Mouse (Mus musculus) CD4-positive, CD25-positive, alpha-beta regulatory T cell, adult 2 months (primary cell): ENCODE measurements around the gene Asb18.

Experiments used
- DNase-seq: peaks from one replicate; pipeline ENCODE4 v3.0.0-alpha.2; 2012; ENCODE audit warnings: low read depth, low spot score

The Asb18 gene

DNA sequence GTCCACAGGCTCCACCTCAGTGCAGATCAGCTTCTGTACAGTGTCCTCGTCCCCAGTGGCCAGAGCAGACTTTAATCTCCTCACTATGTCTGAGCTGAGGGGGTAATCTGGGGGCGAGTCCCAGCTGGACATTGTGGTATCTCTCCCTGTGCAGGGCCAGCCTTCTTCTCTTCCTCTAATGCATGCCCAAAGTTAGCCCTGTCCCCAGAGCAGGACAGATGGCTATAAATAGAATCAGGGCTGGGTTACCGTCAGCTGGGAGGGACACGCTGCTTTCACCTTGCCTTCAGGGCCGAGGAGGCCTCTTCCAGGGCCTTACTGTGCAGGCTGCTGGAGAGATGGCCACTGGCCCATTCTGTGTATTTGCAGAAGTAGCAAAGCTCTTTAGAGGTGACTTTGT is at the start of gene Asb18:
Asb18 (minus strand) TSS at position 221 of the 400 bp plus-strand sequence.
- no peak for DNase-seq

DNA sequence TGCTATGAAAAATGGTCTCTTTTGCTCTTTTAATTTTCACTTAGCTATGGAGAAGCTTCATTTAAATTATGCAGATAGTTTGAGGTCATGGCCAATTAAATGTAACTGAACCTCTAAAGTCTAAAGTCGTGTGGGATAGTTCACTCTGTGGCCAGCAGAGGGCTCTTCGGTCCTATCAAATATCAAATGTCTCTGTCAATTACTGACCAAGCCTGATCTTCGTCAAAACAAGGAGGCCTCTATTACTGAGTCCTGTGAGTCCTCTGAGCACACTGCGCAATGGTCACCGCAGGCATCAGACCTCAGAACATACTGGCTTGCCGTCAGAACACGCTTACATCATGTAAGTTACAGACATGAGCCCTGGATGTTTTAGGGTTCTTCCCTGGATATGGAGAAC is 46.1 kb upstream of the Asb18 start:
- DNase-seq = peak; percentile 6

DNA sequence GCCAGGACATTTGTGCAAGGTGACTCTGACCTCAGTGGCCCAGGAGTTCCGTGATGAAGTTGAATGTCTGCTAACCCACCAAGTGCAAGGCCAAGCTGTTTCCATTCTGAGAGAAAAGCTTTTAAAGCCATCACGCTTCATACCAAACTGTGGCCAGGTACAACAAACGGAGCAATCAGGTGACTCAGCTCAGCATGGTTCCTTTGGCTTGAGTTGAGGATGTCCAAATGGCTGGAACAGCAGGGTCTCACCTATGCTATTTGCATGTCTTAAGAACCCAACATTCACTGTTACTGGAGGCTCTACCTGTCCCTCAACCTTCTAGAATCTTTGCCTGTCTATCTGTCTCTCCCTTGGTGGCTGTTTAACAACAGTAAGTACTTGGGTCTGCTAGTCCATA is 45.6 kb upstream of the Asb18 start:
- DNase-seq = no peak

DNA sequence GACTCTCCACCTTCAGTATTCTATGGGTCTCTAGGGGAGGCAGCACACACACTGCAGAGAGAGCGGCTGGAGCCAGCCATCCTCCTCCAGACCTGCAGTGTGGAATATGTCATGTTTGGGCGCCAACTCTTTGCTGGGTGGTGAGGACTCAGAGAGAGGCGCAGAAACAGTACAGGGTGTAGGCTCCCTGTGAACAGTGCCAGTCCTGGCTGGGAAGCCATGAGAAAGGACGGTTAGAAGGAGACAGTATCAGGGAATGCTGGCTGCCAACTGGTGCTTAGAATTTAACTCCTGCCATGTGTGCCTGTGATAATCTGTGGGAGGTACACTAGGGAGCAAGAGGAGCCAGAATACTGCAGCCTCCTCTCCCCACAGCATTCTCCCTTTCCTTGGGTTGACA is 40.5 kb upstream of the Asb18 start:
- DNase-seq = no peak

DNA sequence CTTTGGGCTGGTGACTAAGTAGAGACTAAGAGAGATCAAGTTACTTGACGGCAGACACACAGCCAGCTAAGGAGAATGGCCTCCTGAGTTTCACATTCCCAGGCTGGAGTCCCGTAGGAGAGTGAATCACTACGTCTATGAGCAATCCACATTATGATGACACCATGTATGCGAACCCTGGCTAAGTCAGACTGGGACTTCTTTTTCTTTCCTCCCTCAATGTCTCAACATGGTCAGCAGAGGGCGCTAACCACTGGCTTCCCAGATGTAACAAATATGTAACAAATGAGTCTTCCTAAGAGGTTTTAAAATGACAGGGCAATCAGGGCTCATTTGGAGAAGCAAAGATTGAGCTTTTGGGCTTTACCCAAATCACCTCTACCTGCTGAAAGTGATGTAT is 36.9 kb upstream of the Asb18 start:
- peak; percentile 31 for DNase-seq

DNA sequence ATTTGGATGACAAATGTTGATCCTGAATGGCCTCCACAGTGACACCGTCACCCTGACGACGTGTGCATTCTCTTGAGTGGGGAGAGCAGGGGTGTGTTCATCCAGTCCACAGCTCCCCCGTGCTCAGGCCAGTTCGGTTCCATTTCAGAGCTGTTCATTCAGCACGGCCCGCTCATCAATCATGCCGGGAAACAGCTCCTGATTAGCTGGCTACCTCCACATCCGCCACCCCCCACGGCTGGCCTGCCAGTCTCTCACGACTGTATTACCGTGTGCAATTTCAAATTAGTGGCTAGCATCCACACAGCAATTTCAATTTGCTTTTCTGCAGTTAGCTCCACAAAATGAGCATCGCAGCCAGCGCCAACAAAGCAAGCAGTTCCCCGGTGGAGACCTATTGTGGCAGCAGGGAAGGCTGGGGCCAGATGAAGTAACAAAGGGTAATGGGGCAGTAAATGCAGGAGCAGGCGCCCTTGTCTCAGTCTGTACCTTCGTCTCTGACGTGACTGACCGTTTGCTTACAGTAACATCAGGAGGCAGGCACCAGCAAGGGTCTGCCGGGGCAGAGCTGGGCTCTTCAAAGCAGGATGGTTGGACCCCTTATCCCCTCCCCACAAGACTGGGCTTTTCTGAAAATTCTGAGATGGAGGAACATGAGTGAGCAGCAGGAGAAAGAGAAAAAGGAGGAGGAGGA is 35.7 kb upstream of the Asb18 start:
- no peak for DNase-seq

DNA sequence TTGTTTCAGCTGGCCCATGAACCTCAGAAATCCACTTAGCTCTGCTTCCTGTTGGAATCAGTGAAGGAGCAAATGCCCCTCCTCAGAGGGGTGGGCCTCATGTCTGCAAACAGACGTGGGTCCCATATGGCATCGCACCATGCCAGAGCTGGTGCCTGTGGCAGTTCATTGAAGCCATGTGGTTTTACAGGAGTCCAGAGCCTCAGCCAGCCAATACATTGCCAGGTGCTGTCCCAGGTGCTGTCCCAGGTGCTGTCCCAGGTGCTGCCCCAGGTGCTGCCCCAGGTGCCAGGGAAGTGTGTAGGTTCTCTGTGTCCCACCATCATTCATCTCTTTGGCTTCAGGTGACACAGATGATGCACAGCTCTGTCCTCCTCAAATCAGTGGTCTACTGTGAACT is 13.8 kb upstream of the Asb18 start:
- no peak for DNase-seq

DNA sequence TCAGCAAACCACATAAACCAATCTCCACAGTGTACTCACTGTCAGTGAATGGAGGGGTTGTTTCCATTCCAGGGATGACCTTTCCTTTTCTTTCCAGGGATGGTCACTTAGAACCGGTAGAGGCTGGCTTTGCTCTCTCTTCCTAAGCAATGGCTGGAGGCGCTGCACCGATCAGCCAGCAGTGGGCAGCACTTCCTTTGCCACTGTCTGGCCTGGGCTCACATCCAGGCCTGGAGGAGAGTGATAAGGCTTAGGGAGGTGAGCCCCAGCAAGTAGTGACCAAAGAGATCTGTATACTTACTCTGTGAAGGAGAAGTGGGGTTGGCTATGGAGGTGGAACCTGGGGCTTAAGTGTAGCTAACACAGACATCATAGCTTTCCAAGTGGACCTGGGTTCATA is 12.5 kb upstream of the Asb18 start:
- no peak for DNase-seq

DNA sequence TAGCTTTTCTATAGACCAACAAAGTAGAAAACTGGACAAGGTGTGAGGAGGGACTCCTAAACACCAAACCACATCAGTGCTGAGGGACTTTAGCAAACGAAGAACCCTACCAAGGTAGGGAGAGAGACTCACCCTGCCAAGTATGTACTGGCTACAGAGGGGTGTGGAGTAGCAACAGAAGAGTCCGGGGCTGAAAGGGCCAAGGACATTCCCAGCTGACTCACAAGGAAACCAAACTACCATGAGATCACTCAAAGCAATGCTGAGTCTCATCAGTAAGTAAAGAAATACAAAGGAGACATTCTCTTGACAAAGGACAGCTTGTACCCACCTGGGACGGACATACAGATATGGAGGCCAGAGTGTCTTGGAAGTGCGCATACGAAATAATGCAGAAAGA is 5.9 kb upstream of the Asb18 start:
- no peak for DNase-seq

DNA sequence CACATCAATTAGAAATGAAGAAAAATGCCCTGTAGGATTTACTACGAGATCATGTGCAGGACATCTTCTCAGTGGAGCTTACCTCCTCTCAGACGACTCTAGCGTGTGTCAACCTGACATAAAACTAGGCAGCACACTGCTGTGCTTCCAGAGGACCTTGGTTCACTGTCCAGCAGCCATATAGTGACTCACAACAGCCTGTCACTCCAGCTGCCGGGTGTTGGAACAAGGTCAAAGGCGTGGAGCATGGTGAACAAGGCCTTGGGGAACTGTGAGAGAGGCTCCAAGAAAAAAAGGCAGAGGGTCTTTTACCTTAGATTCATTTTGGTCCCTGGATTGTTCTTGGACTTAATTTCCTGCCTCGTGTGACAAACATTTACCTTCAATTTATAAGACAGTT is 3.6 kb upstream of the Asb18 start:
- no peak for DNase-seq

DNA sequence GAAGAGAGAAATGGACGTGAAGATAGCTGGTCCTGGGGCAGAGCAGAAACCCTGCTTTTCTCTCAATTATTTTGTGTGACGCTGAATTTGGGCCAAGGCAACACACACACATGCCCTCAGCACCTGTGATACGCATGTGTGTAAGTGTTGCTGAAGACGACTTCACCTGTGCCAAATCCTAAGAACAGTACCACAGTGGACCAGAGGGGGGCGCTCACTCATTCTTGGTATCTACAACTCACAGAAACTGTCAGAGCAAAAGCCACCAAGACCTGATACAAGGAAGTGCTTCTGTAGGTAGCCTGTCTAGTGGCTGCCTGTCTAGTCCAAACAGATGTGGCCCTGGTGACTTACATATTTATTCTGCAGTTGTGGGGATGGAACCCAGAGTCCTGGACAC is 1.2 kb downstream of the Asb18 start:
- no peak for DNase-seq

DNA sequence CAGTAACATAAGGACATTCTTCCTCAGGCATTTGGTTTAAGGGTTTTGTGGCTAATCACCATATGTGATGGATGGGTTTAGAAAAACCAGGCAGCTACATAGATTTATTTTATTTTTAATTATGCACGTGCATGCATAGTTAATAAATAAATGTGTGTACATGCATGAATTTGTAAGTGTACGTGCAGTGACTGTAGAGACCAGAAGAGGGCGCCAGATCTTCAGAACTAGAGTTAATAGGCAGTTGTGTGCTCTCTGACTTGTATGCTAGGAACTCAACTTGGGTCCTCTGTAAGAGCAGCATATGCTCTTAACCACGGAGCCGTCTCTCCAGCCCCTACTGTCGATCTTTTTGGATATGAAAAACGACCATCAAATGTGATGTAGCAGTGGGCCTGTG is 1.6 kb downstream of the Asb18 start:
- DNase-seq = peak; percentile 5

DNA sequence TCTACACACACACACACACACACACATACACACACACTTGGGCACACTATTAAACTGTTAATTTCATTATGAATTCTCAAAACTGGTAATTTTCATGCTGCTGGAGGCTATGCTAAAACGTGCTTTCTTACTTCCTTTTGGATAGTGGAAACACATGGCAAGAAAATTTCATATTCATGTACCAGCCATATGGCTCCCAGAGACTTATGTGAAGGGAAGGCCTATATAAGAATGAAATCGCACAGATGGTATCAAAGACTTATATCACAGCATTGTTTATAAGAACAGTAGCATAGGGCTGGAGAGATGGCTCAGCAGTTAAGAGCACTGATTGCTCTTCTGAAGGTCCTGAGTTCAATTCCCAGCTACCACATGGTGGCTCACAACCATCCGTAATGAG is 2.3 kb downstream of the Asb18 start:
- DNase-seq = no peak

DNA sequence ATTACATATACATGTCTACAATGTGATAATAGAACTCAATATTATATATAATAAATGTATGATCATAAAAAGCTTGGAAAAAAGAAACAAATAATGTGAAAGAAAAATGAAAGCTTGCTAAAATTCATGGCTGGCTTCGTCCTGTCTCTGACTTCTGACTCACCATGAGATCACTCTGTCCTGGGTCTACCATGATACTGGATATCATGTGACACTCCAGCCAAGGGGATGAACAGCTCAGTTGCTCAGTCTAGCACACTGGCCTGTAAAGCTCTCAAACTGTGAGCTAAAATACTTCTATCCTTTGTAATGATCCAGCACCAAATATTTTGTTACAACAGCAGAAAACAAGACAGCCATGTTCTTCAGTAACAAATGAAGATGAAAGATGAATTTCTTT is 4.4 kb downstream of the Asb18 start:
- no peak for DNase-seq

DNA sequence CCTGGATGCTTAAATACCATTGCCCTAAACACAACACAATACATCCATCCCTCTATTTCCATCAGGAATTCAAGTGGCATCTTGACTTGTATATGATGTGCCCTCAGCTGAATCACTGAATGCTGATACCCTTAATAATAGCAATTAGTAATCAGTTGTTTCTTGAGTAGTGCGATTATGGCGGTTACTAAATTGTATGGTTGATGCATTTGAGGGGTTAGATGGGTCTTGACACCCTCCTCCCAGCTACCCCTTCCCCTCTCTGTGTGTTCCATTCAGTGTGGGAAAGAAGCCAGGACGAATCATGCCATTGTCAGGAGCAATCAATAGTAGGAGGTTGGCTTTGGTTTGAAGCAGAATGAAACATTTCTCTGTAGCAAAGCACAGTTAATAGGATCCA is 5.3 kb downstream of the Asb18 start:
- DNase-seq = no peak

DNA sequence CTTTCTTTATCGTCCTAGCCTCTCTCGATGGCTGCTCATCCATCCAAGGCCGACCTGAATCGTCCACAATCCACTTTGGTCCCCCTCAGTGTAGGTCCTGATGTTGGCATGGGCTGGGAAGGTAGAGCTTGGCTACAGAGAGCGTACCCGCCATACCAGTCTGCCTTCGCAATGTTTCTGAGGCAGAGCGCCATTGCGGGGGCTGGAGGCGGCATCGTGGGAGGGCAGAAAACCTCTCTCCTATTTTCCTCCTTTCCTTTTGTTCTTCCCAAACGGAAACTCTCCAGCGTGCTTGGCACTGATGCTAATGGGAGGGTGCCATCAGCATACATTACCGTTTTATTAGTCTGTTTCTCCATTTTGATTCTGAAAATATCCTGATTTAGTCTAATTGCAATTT is 7.8 kb downstream of the Asb18 start:
- DNase-seq = no peak

DNA sequence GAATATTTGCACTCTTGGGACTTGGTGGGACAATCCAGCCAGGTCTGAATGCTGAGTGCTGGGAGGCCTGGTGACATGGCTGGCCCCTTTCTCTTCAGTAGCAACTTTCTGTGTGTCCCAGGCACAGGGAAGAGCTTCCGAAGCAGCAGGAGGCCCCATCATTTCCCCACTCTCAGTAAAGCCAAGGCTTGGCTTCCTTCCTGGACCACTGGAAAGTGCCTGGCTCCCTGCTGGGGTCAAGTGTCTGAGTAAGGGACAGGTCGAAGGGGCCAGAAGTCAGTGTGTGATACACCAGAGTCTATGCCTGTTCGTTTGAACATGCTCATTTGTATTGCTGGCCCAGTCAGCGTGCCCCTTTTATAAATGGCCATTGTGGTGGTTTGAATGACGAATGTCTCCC is 13.5 kb downstream of the Asb18 start:
- DNase-seq = no peak

DNA sequence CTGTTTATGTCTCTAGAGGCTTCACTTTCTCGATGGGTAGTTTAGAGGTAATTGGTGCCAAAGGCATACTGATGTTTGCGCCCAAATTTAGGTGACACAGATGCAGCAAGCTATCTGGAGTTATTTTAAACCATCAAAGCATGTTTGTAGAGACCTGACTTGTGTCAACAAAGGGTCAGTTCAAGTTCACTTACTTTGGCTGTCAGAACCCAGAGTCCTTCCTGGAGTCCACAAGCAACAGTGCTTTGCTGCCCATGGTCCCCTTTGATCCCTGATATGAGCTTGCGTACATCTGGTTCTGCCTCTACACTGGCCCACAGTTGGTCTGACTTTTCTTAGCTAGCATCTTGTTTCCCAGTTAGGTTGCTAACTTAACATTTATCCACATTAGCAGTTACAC is 14.6 kb downstream of the Asb18 start:
- no peak for DNase-seq

DNA sequence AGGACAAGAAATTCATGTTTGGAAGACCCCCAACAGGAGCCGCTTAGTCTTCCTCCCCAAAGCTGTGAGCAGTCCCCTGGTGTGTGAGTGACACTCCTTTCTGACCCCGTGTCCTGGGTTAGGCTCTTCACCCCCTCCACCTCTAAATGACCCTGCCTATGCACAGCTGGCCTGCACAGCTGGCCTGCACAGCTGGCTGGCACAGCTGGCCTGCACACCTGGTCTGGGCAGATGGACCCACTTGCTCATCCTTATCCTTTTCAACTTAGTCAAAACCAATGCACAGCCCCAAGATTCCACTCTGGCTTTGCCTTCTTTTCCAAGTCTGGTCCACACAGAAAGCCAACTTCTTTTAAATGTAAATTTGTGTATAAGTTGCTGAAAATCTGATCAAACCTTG is 15.8 kb downstream of the Asb18 start:
- no peak for DNase-seq

DNA sequence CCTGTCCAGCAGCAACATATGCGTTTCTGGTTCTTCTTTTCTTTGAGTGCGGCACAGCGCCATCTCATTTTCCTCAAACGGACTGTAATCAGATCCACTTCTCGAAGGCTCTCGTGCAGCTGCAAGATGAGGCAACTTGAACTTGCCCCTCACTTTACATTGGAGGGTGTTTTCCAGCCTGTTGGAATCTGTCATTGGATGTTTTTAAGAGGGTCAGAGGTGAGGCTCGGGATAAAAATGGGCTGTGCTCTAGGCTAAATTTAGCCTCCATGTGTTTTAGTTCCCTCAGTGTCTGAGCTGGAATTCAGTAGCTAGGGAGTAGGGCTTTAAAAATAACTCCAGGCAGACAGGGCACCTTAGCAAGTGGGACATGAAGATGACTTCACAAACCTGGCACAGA is 16.4 kb downstream of the Asb18 start:
- DNase-seq = no peak

DNA sequence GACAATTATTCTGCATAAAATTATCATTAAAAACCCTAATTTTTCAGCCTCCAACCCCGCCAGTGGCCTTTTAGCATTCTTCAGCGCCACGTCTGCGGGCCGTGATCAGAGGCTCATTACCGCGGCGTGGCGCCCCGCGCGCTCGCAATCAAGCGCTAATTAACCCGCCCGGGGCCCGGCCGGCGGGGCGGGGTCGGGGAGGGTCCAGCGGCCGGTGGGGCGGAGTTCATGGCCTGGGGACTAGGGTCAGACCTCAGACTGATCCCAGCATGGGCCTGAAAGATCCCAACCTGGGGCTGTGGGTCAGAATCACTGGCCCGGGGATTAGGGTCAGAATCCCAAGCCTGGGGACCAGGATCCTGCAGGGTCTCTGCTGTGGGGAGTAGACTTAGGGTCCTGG is 22.2 kb downstream of the Asb18 start:
- DNase-seq = no peak

DNA sequence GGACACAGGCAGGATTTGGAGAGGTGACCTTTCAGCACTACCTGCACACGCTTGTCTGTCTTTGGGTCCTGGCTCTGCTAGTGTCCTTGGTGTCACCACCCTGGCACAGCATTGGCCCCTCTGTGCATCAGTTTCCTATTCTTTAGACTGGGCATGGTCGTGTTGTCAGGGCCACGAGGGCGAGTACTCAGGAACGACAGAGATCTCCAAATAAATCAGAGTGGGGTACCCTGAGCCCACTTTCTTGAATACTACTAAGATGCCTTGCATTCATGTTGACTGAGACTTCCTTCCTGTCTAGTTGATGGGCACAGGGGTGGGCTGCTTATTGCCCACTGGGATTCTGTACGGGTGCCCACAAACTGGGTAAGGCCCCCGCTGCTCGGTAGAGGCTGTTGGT is 37.2 kb downstream of the Asb18 start:
- DNase-seq = no peak

DNA sequence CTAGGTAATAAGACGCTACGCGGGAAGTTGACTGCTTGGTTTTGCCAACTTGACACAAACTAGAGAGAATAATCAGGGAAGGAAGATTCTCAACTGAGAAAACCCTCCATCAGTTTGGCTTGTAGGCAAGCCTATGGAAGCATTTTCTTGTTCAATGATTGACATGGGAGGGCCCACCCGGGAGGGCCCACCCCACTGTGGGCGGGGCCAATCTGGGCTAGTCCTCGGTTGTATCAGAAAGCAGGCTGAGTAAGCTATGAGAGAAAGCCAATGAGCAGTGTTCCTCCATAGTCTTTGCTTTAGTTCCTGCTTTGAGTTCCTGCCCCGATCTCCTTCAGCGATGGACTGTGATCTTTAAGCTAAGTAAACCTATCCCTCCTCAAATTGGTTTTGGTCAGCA is 38.1 kb downstream of the Asb18 start:
- no peak for DNase-seq

DNA sequence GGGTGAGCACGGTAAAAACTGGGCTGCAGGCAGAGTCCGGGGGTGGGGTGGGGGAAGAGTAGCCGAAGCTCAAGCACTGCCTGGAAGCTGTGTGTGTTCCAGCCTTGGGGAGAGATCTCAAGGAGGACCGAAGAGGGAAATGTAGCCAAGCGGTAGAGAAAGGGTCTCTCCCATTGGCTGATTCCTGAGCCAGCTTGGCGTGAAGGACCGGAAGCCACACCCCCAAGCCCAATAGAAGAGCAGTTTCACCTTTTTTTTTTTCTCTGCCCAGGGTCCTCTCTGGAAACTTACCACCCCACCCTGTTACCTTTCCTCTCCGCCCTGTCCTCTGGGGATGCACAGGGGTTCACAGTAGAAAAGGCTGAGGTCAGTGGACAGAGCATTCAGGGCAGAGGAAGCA is 39.9 kb downstream of the Asb18 start:
- DNase-seq = no peak
